Mouse (Mus musculus): ENCODE results near the gene Kcnk5.

DNA sequence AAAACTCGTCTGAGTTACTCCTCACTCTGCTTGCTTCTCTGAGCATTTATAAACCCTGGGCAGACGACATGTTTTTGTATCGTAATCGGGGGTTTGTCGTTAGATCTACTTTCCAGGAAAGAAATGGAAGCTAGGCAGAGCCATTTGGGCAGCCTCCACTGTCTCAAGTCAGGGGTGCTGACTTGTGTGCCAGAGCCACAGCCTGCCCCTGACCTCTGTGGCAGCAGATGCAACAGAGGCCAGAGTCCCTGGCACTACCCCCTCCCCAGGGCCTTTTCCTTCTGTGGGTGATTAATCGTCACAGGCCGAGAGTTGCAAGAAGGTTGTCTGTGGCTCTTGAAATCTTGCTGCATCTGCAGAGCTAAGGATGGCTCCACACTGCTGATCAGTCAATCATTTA is 987 bp upstream of the Kcnk5 start:
- no peak for TF ChIP-seq CTCF (IDR thresholded peaks at IDR 0.05; ENCODE audit: insufficient read depth, low read depth, low read length)
- TF ChIP-seq POLR2A (IDR thresholded peaks at IDR 0.05; ENCODE audit: insufficient read depth, low read depth, low read length) = no peak
